Mouse (Mus musculus): ENCODE data around the gene Rpl13a. TPM values are rescaled to one million over a fixed set of nuclear protein-coding genes. Genes with fewer than 3 reads are reported as not detected.
"Not testable (repeated sequence)": the region's sequence is repeated elsewhere in the genome, so short reads cannot be mapped to it uniquely, and the experiment has no call there.

Gene Rpl13a
- total RNA-seq, 1 experiment from 2014 or later: 3,242 TPM

GRCm38 (mm10) chr7:45121404-45121803 lies 7.2 kb downstream of the Rpl13a start:
- ATAC-seq (replicated peaks; ENCODE audit: low read depth, poor library complexity, severe bottlenecking): peak; percentile 33

GRCm38 (mm10) chr7:45119780-45120709 lies 8.5 kb downstream of the Rpl13a start:
- ATAC-seq (replicated peaks; ENCODE audit: low read depth, poor library complexity, severe bottlenecking): no peak

GRCm38 (mm10) chr7:45118336-45118735 lies 10.2 kb downstream of the Rpl13a start:
- no peak for ATAC-seq (replicated peaks; ENCODE audit: low read depth, poor library complexity, severe bottlenecking)

- ATAC-seq (replicated peaks; ENCODE audit: low read depth, poor library complexity, severe bottlenecking): no peak
Observed at GRCm38 (mm10) chr7:45117566-45117965, 11.0 kb downstream of the Rpl13a start.

GRCm38 (mm10) chr7:45113476-45113875 lies 15.1 kb downstream of the Rpl13a start:
- no peak for ATAC-seq (replicated peaks; ENCODE audit: low read depth, poor library complexity, severe bottlenecking)

- ATAC-seq (replicated peaks; ENCODE audit: low read depth, poor library complexity, severe bottlenecking): no peak
Observed at GRCm38 (mm10) chr7:45112529-45112928, 16.0 kb downstream of the Rpl13a start.

GRCm38 (mm10) chr7:45111940-45112339 lies 16.6 kb downstream of the Rpl13a start:
- ATAC-seq (replicated peaks; ENCODE audit: low read depth, poor library complexity, severe bottlenecking): no peak

GRCm38 (mm10) chr7:45110089-45110488 lies 18.5 kb downstream of the Rpl13a start:
- ATAC-seq (replicated peaks; ENCODE audit: low read depth, poor library complexity, severe bottlenecking): not testable (repeated sequence)

GRCm38 (mm10) chr7:45107052-45107645 lies 21.4 kb downstream of the Rpl13a start:
- peak; percentile 56 for ATAC-seq (replicated peaks; ENCODE audit: low read depth, poor library complexity, severe bottlenecking)

GRCm38 (mm10) chr7:45106441-45106840 lies 22.1 kb downstream of the Rpl13a start:
- ATAC-seq (replicated peaks; ENCODE audit: low read depth, poor library complexity, severe bottlenecking): no peak

- no peak for ATAC-seq (replicated peaks; ENCODE audit: low read depth, poor library complexity, severe bottlenecking)
Observed at GRCm38 (mm10) chr7:45105491-45105890, 23.1 kb downstream of the Rpl13a start.

- no peak for ATAC-seq (replicated peaks; ENCODE audit: low read depth, poor library complexity, severe bottlenecking)
Observed at GRCm38 (mm10) chr7:45104941-45105340, 23.6 kb downstream of the Rpl13a start.

- ATAC-seq (replicated peaks; ENCODE audit: low read depth, poor library complexity, severe bottlenecking): peak; percentile 88
Observed at GRCm38 (mm10) chr7:45103652-45104180, 24.8 kb downstream of the Rpl13a start, which contains the start of gene Fcgrt. Fcgrt (minus strand) TSS chr7:45103851.

- ATAC-seq (replicated peaks; ENCODE audit: low read depth, poor library complexity, severe bottlenecking): no peak
Observed at GRCm38 (mm10) chr7:45102940-45103585, 25.5 kb downstream of the Rpl13a start.

- ATAC-seq (replicated peaks; ENCODE audit: low read depth, poor library complexity, severe bottlenecking): no peak
Observed at GRCm38 (mm10) chr7:45102441-45102840, 26.1 kb downstream of the Rpl13a start.

- ATAC-seq (replicated peaks; ENCODE audit: low read depth, poor library complexity, severe bottlenecking): no peak
Observed at GRCm38 (mm10) chr7:45100046-45100445, 28.5 kb downstream of the Rpl13a start.

- no peak for ATAC-seq (replicated peaks; ENCODE audit: low read depth, poor library complexity, severe bottlenecking)
Observed at GRCm38 (mm10) chr7:45098541-45099240, 29.9 kb downstream of the Rpl13a start.

GRCm38 (mm10) chr7:45097479-45097878 lies 31.1 kb downstream of the Rpl13a start:
- 0 out of 2 replicates have a peak, but pooled peaks have one; percentile 9 for ATAC-seq (replicated peaks; ENCODE audit: low read depth, poor library complexity, severe bottlenecking)

GRCm38 (mm10) chr7:45095965-45096364 lies 32.6 kb downstream of the Rpl13a start:
- ATAC-seq (replicated peaks; ENCODE audit: low read depth, poor library complexity, severe bottlenecking): not testable (repeated sequence)

- ATAC-seq (replicated peaks; ENCODE audit: low read depth, poor library complexity, severe bottlenecking): no peak
Observed at GRCm38 (mm10) chr7:45095367-45095766, 33.2 kb downstream of the Rpl13a start.
